Mouse (Mus musculus) right cerebral cortex, postnatal 36 days (tissue): ENCODE data around the gene Usp37.
"Not testable (repeated sequence)": the region's sequence is repeated elsewhere in the genome, so short reads cannot be mapped to it uniquely, and the experiment has no call there.

Experiments
- DNase-seq, 2 experiments: peaks; one replicate each; pipeline ENCODE4 v3.0.0; 2022; ENCODE audit warnings: low spot score in 2 of 2, mixed read lengths in 1 of 2

The Usp37 gene

GRCm38 (mm10) chr1:74397268-74397918 is 146.7 kb downstream of the Usp37 start:
- peak; percentile 84 to 86 for DNase-seq

DNA sequence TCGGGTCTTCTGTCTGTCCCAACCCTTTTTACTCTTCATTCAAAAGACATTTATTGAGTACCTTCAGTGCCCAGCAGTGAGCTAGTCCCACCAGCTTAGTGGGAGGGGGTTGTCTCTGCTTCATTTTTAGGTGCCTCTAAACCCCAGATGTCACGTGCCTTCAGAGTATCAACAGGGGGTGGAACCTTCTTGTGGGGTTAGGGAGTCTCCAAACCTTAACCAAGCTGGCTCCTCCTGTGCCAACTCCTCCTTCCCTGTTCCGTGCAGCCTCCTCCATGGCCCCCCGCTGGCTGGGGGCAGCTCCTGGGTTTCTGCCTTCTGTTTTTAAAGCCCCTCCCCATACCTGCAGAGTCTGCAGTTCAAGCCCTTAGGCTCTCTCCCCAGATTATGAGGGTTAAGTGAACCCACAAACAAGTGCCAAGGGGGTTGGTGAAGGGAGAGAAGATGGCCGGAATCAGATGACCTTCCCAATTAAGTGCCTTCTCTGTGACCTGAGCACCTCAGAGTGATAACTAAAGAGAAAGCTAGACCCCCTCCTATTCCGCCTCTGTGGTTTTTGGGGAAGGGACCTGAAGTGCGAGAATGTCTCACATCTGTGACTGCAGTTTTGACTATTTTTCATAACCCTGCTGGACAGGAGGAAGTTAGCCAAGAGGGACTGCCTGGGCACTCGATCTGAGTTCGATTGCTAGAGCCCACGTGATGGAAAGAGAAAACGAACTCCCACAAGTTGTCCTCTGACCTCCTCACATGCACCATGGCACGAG is 147.4 kb downstream of the Usp37 start:
- DNase-seq = not testable (repeated sequence)

DNA sequence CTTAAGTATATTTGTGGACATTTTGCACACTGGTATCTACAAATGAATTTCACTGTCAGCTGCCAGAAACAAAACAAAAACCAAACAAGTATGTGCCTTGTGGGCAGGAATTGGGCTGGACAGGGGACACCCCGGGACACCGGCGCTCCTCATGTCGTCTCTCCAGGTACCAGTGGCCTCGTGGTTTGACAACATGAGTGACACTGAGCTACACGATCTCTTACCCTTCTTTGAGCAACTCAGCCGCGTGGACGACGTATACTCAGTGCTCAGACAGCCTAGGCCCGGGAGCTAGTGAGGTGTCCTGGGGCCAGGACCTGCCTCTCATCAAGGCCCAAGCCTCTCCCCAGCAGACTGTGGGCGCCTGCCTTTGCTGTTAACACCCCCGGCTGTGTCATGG is 148.8 kb downstream of the Usp37 start:
- DNase-seq = no peak

DNA sequence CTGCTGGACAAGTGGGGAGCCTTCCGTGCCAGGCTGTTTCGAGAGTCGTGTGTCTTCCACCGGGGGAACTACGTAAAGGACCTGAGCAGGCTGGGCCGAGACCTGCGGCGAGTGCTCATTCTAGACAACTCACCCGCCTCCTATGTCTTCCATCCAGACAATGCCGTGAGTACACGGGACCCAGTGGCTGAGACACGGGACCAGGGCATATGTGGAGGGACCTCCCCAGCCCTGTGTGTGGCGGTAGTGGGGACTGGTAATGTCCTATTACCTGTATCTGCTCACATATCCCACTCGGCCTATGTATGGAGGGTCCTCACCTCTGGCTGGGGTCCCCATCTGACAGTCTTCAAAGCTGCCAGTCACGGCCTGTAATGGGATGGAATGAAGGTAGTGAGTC is 149.2 kb downstream of the Usp37 start:
- no peak for DNase-seq

GRCm38 (mm10) chr1:74394311-74394710 is 149.8 kb downstream of the Usp37 start:
- DNase-seq = no peak

- DNase-seq = no peak
Observed at GRCm38 (mm10) chr1:74393697-74394096, 150.4 kb downstream of the Usp37 start.

DNA sequence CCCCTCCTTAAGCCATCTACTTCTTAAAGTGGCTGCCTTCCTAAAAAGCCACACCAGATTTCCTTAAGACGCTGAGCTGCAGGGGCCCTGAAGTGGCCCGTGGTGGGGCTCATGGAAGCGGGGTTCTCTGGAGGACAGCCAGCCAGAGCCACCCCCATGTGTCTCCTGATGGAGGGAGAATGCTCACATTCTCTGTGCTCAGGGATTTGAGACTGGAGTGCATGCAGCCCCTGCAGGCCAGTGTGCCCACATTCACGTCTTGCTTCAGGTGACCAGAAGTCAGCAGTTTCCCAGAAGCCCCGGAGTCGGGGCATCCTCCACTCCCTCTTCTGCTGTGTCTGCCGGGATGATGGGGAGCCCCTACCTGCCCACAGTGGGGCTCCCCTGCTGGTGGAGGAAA is 151.1 kb downstream of the Usp37 start:
- DNase-seq = no peak

- DNase-seq = no peak
Observed at GRCm38 (mm10) chr1:74392446-74392994, 151.6 kb downstream of the Usp37 start.

- peak in 1 of 2 experiments; percentile 32 for DNase-seq
Observed at GRCm38 (mm10) chr1:74391844-74392441, 152.1 kb downstream of the Usp37 start.

DNA sequence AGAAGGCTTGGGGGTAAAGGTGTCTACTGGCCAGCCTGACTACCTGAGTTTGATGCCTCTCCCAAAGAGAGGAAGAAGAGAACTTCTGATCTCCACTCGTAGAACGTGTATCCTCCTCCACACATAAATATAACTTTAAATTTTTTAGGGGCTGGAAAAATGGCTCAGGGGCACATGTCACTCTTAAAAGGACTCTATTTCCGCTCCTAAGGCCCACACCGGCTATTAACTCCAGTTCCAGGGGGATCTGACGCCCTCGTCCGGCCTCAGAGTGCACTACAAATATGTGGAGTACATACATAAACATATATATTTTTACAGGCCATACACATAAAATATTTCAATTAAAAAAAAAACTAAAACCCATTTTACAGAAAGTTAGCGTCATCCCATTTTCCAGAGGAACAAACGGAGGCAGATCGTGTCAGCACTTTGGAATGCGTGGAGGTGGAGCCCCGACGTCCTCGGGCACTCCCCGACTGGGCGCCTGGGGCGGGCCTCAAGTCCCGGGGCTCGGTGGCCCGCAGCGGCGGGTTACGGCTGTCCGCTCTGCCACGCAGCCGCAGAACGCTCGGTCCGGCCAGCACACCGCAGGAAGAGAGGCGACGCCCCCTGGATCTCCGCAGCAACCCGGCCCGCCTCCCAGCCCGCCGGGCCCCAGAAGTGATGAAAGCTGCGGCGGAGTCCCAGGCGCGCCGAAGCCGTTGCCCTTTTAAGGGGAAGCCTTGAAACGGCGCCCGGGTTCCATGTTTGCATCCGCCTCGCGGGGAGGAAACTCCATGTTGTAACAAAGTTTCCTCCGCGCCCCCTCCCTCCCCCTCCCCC is 152.9 kb downstream of the Usp37 start, which contains the start of gene Ctdsp1:
Ctdsp1 (plus strand) TSS at position 586 of the 825 bp plus-strand sequence.
- DNase-seq = peak; percentile 91 to 93

- no peak for DNase-seq
Observed at GRCm38 (mm10) chr1:74390287-74390906, 153.7 kb downstream of the Usp37 start.

- DNase-seq = no peak
Observed at GRCm38 (mm10) chr1:74389831-74390286, 154.2 kb downstream of the Usp37 start.

- no peak for DNase-seq
Observed at GRCm38 (mm10) chr1:74388398-74388920, 155.6 kb downstream of the Usp37 start.

DNA sequence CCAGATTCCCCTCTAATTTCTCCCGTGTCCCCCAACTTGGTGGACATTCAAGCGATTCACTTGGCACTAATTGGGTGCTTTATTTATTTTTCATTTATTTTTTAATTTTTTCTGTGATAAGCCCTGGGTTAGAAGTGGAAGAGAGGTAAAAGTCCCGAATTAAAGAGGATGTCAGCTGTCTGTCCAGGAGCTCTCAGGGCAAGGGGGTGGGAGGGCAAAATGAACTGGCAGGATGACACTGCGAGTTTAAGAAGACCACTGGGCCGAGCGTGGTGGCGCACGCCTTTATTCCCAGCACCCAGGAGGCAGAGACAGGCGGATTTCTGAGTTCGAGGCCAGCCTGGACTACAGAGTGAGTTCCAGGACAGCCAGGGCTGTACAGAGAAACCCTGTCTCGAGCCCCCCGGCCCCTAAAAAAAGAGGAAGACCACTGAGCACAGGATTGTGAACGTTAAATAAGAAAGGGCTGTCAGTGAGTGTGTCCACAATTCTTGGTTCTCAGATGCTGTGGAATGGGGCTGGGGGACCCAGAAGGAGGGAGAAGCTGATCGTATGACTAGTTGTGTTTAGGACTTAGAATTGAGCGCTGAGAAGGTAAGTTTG is 156.6 kb downstream of the Usp37 start:
- no peak for DNase-seq

GRCm38 (mm10) chr1:74386714-74387385 is 157.2 kb downstream of the Usp37 start:
- DNase-seq = peak; percentile 87 to 90

DNA sequence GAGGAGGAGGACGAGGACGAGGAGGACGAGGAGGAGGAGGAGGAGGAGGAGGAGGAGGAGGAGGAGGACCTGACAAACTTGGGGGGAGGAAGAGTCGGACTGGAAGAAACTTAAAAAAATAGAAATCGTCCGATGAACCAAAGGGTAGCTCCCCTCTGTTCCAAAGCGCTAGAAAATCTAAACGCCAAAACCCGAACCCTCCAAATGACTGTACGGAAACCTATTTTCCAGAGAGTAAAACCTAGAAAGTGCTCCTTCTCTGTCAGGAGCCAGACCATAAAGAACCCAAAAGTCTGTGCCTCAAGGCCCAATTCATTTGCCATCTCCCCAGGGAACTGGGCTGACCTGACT is 157.7 kb downstream of the Usp37 start:
- DNase-seq = no peak

GRCm38 (mm10) chr1:74385531-74385930 is 158.6 kb downstream of the Usp37 start:
- no peak for DNase-seq
